Mouse (Mus musculus): Measurements from ENCODE around the gene Olfr1369-ps1.

DNA sequence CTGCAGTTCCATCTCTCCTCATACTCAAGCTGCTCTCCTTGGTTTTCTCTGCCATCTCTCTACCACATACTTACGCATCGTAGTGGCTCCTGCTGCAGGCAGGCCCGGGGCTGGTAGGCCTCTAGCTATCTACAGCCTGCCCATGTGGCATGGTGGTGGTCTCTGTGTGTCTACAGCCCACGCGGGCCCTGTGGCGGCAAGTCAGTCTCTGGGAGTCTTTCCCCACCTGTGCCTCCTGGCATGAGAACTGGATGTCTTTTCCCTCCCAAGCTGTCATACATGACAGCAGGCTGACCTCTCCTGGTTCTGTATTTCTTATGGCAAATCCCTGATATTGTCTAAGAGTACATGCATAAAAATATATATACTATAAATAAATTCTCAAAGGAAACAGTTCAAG lies 842 bp upstream of the Olfr1369-ps1 start:
- TF ChIP-seq EP300 (optimal IDR thresholded peaks at IDR 0.05) = no peak
- TF ChIP-seq CTCF (IDR thresholded peaks at IDR 0.05; ENCODE audit: low read depth) = no peak

Data from stomach, postnatal 0 days (tissue).